Mouse (Mus musculus) forebrain, embryonic 12.5 days (tissue): Measurements from ENCODE around the gene Spag6l. TPM values are rescaled to one million over a fixed set of nuclear protein-coding genes. Genes with fewer than 3 reads are reported as not detected.
A peak's percentile ranks its signal among the peaks of the same experiment; 100 is the strongest.
"Not testable (repeated sequence)": the region's sequence is repeated elsewhere in the genome, so short reads cannot be mapped to it uniquely, and the experiment has no call there.

Source experiments
- ATAC-seq: fragments of 200-750 bp; cut with Nextera tagmentation; 2 replicates; pipeline ENCODE4 v1.8.0; 2017; ENCODE audit warnings: moderate TSS enrichment; ENCODE audit not compliant: low FRiP score
- H3K27ac ChIP-seq: fragments of 300-500 bp; sonication (generic); 2 replicates; pipeline ENCODE4 v1.5.1; 2016; ENCODE audit warnings: mild to moderate bottlenecking
- H3K27me3 ChIP-seq: fragments of 300-500 bp; sonication (generic); 2 replicates; pipeline ENCODE4 v1.6.1; 2016; ENCODE audit warnings: mild to moderate bottlenecking
- H3K36me3 ChIP-seq: fragments of 300-500 bp; sonication (generic); replicated peaks from 2 replicates; pipeline ENCODE4 v1.6.1; 2016; ENCODE audit warnings: mild to moderate bottlenecking
- H3K4me1 ChIP-seq: fragments of 300-500 bp; sonication (generic); 2 replicates; pipeline ENCODE4 v1.6.1; 2016
- H3K4me2 ChIP-seq: fragments of 300-500 bp; sonication (generic); 2 replicates; pipeline ENCODE4 v1.6.1; 2016; ENCODE audit warnings: mild to moderate bottlenecking, moderate library complexity
- H3K4me3 ChIP-seq: fragments of 300-500 bp; sonication (generic); replicated peaks from 2 replicates; pipeline ENCODE4 v1.5.1; 2016; ENCODE audit warnings: mild to moderate bottlenecking
- H3K9ac ChIP-seq: fragments of 300-500 bp; sonication (generic); 2 replicates; pipeline ENCODE4 v1.6.1; 2016; ENCODE audit warnings: mild to moderate bottlenecking
- H3K9me3 ChIP-seq: fragments of 300-500 bp; sonication (generic); 2 replicates; pipeline ENCODE4 v1.6.1; 2016
- WGBS: fragments of 180-500 bp; shearing (Covaris S2); methylation state at CpG from one replicate; pipeline ENCODE4 v1.1.7; 2016; 5-methylcytosine and 5-hydroxymethylcytosine counted together
- polyA plus RNA-seq: library from polyadenylated mRNA; unstranded; fragments of >200 nt; fragmentation: Nextera tagmentation; extraction: Ambion mirVana; gene quantifications from 2 replicates; pipeline ENCODE4 v1.2.1, GENCODE M21; 2016

Spag6l gene
- 3.7 and 4.7 TPM in 2 replicates for polyA plus RNA-seq

DNA sequence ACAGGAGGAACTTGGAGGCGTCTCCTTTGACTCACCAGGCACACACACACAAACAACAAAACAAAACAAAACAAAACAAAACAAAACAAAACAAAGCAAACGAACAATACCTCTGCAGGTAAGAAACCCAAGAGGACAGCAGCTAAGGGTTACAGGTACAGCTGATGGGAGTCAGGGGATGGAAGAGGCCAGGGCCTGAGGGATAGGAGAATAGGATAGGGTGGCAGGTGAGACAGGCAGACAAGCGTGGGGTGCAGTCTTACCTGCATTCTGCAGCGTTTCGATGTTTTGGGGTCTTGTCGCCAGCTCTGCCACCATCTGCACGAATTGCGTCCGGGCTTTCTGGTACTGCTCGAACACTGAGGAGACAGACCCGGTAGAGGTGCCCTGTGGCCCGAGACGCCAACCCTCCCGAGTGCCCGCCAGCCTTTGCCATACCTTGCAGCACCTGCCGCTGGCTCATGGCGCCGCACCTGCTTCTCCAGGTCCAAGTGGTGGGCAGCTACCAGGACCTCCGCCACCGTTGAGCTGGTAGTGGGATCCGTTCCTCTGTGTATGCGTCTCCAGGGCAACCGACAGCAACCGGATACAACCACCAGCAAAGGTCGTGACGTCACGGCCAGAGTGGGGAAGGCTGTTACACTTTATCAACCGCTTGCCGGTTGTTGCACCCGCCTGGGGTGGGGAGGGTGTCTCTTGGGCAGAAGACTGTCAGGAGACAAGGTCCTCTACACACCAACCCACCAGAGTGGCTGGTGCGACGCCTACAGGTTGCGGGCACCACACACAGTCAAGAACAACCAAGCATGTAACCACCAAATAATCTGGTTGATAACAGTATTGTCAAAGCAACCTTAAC lies at the start of gene Spag6l:
Spag6l (minus strand) TSS at position 700 of the 859 bp plus-strand sequence.
- ATAC-seq: peak; percentile 96
- Histone ChIP-seq H3K27me3 (no peaks in the 10 kb centered on the region), H3K4me2 (peak within 1 kb of the TSS; percentile 87), H3K4me3 (peak within 1 kb of the TSS; percentile 53), H3K27ac (no peak within 1 kb of the TSS), H3K9ac (peak within 1 kb of the TSS; percentile 53), H3K4me1 (peaks cover 5% of the 10 kb centered on the region; the same call in 1 of the 2 replicates), H3K36me3 (no peaks in the 10 kb centered on the region), H3K9me3 (no peaks in the 10 kb centered on the region)
- 6% methylated on average over 33 of the region's 33 CpGs for whole genome bisulfite sequencing

GRCm38 (mm10) chr16:16879025-16879424 lies 49.8 kb upstream of the Spag6l start:
- no peak for ATAC-seq
- Histone ChIP-seq H3K4me2 (no peak overlapping the region), H3K9ac (no peak overlapping the region), H3K4me1 (no peaks in the 10 kb centered on the region), H3K9me3 (peaks cover 10% of the 10 kb centered on the region), H3K27ac (no peak overlapping the region), H3K36me3 (peaks cover 84% of the 10 kb centered on the region), H3K27me3 (no peaks in the 10 kb centered on the region), H3K4me3 (no peak overlapping the region)
- 88% methylated on average over 5 of the region's 5 CpGs for WGBS

DNA sequence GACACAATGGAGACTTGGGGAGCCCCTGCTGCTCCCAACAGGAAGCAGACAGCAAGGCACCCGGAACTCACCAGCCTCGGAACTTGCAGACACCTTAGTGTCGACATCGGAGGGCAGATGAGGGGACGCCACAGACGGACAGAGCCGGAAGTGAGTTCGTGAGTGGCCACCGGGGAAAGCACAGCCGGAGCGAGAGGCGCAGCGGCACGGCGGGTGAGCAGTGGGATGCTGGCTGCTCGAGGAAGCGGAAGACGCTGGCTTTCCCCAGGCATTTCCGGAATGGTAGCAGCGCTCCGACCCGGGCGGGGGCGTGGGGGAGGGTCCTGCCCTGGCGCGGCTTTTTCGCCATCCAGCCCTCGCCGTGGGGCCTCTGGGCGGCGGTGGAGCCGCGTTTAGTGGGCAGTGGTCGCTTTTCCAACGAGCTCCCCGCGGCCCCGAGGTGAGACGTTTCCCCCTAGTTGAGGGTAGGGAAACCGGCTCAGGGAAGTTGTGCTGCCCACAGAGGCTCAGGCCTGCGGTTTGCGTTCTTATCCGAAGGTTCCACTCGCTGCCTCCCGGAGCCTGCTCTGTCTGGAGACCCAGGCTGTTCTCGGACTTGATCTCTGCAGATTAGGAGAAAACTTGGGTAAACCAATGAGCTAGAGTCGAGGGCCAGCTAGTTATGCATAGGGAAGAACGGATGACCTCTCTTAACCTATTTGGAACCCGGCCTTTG lies 41.5 kb upstream of the Spag6l start, which contains the start of the genes Top3b and Vpreb1:
Top3b (plus strand) TSS at position 120 of the 715 bp plus-strand sequence.
Vpreb1 (minus strand) TSS at position 227 of the 715 bp plus-strand sequence.
- H3K27me3 ChIP-seq: no peaks in the 10 kb centered on the region
- peaks cover under 1% of the 10 kb centered on the region; the same call in 1 of the 2 replicates for H3K9me3 ChIP-seq
- peak within 1 kb of the TSS; percentile 68 for H3K4me2 ChIP-seq
- WGBS: under 1% methylated on average over 49 of the region's 49 CpGs
- ATAC-seq: peak; percentile 96
- peak within 1 kb of the TSS; percentile 77 for H3K4me3 ChIP-seq
- H3K27ac ChIP-seq: peak within 1 kb of the TSS; percentile 95
- H3K9ac ChIP-seq: peak within 1 kb of the TSS; percentile 86
- peaks cover 9% of the 10 kb centered on the region for H3K4me1 ChIP-seq
- peaks cover 5% of the 10 kb centered on the region for H3K36me3 ChIP-seq

DNA sequence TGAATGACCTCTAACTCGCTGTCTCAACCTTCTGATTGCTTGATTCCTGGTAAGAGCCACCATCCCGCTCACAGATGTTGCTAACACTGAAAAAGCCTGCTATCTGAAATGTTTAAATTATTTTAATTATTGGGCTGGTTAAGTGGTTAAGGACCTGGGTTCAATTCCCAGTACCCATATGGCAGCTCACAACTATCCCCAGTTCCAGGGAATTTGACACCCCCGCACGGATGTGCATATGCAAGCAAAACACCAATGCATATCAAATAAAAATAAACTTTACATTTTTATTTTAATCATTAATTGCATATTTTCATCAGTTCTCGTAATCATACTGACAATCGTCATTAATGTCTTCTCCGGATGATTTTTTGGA lies 41.0 kb upstream of the Spag6l start:
- Histone ChIP-seq H3K4me1 (peaks cover 9% of the 10 kb centered on the region), H3K9ac (peak overlapping the region; percentile 86; the same call in 1 of the 2 replicates)

GRCm38 (mm10) chr16:16865696-16866561 lies 36.7 kb upstream of the Spag6l start:
- 64% methylated on average over 4 of the region's 5 CpGs for WGBS
- H3K4me2 ChIP-seq: no peak overlapping the region

More for the DNA sequence above, 41.0 kb upstream of the Spag6l start:
- peak; percentile 76 for ATAC-seq
- Histone ChIP-seq H3K27me3 (no peaks in the 10 kb centered on the region), H3K36me3 (peaks cover 3% of the 10 kb centered on the region; the same call in 1 of the 2 replicates), H3K27ac (peak overlapping the region; percentile 95; the same call in 1 of the 2 replicates), H3K9me3 (no peaks in the 10 kb centered on the region), H3K4me3 (peak overlapping the region; percentile 77), H3K4me2 (peak overlapping the region; percentile 68)
- WGBS: 35% methylated on average over 7 of the region's 7 CpGs

DNA sequence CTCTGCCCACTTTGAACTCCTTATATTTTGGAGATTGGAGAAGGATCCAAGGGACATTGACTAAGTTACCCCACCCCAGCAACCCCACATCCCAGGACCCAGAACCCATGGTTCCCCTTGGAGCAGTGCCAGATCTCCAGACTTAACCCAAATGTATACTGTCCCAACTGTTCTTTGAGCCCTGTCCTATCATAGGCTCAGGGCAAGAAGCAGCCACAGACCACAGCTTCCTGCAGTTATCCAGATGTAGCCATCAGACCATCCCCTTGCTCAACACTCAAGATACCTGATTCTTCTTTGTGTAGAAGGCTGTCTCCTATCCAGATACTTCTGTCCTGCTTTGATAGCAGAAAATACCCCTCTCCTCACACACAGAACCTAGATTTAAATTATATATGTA lies 36.0 kb upstream of the Spag6l start:
- no peak overlapping the region for H3K4me3 ChIP-seq
- no peaks in the 10 kb centered on the region for H3K27me3 ChIP-seq
- no peaks in the 10 kb centered on the region for H3K4me1 ChIP-seq
- H3K27ac ChIP-seq: no peak overlapping the region
- H3K36me3 ChIP-seq: no peaks in the 10 kb centered on the region
- H3K4me2 ChIP-seq: no peak overlapping the region
- no peaks in the 10 kb centered on the region for H3K9me3 ChIP-seq
- H3K9ac ChIP-seq: no peak overlapping the region
- no peak for ATAC-seq

More at GRCm38 (mm10) chr16:16865696-16866561, 36.7 kb upstream of the Spag6l start:
- Histone ChIP-seq H3K4me1 (no peaks in the 10 kb centered on the region), H3K9ac (no peak overlapping the region), H3K4me3 (no peak overlapping the region), H3K36me3 (no peaks in the 10 kb centered on the region), H3K27ac (no peak overlapping the region), H3K9me3 (no peaks in the 10 kb centered on the region), H3K27me3 (no peaks in the 10 kb centered on the region)
- no peak for ATAC-seq

DNA sequence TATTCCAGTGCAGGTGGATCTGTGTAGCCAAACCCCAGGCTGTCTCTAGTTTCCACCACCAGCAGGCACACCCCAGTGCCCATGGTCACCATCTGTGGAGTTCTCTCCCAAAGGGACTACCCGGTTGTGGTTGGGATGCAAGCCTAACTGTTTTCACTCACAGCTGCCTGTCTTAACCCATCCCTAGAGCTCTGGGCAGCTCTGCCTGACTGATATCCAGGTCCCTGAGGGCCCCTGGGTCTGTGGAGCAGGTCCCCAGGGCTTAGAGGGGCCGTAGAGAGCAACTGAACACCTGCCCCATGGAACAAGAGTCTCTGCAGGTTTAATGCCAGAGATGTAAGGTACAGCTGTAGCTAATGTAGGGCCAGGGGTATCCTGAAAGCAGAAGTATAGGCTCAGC lies 34.7 kb upstream of the Spag6l start, which contains the start of gene Igll1:
Igll1 (minus strand) TSS at position 8 of the 400 bp plus-strand sequence.
- no peak for ATAC-seq
- Histone ChIP-seq H3K27ac (no peak within 1 kb of the TSS), H3K9ac (no peak within 1 kb of the TSS), H3K4me1 (no peaks in the 10 kb centered on the region), H3K4me3 (no peak within 1 kb of the TSS), H3K27me3 (no peaks in the 10 kb centered on the region), H3K4me2 (no peak within 1 kb of the TSS), H3K9me3 (no peaks in the 10 kb centered on the region), H3K36me3 (no peaks in the 10 kb centered on the region)
- WGBS: 79% methylated on average over 2 of the region's 2 CpGs

- Histone ChIP-seq H3K27ac (no peak overlapping the region), H3K4me2 (no peak overlapping the region), H3K36me3 (no peaks in the 10 kb centered on the region), H3K9me3 (no peaks in the 10 kb centered on the region), H3K4me1 (no peaks in the 10 kb centered on the region), H3K4me3 (no peak overlapping the region), H3K27me3 (no peaks in the 10 kb centered on the region), H3K9ac (no peak overlapping the region)
- no peak for ATAC-seq
- 83% methylated on average over 3 of the region's 3 CpGs for WGBS
These were observed 33.0 kb upstream of the Spag6l start for GRCm38 (mm10) chr16:16862288-16862687.

DNA sequence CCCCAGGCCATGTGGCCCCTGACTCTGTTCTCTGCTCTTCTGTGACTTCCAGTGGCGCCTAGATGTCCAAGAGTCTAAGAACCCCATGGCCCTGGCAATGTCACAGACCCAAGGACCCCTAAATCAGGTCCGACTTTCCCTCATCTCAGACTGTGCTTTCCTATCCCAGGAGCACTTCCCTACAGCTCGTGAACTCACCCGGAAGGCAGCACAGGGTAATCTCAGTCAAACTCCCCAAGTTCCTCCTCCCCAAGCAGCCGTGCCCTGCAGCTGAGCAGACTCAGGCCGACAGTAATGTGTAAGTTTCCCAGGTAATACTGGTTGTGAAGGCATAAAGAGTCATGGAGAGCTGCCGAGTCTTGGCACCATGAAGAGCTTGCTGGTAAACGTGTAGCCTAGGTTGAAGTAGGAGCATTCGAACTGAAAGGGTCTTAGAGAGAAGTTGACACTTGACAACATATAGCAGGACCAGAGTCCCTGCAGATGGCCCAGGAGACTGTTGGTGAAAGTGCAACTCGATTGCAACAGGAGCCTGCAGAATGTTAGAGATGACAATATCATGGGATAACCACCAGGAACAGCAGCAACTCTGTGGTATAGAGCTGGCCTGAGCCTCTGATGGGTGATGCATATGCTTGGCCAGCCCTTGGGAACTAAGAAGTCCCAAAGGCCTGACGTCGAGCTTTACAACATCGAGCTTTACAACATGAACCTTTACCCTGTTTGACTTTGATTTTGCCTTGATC lies 27.6 kb upstream of the Spag6l start:
- Histone ChIP-seq H3K36me3 (no peaks in the 10 kb centered on the region), H3K4me1 (no peaks in the 10 kb centered on the region), H3K4me2 (no peak overlapping the region), H3K27ac (no peak overlapping the region), H3K9me3 (no peaks in the 10 kb centered on the region), H3K4me3 (no peak overlapping the region), H3K9ac (no peak overlapping the region), H3K27me3 (peaks cover 3% of the 10 kb centered on the region; the same call in 1 of the 2 replicates)
- no peak for ATAC-seq
- 78% methylated on average over 13 of the region's 13 CpGs for WGBS

GRCm38 (mm10) chr16:16856054-16856453 lies 26.8 kb upstream of the Spag6l start:
- not testable (repeated sequence) for H3K4me3 ChIP-seq, H3K4me1 ChIP-seq, H3K4me2 ChIP-seq, H3K9me3 ChIP-seq, ATAC-seq, H3K9ac ChIP-seq, H3K27me3 ChIP-seq, H3K36me3 ChIP-seq, H3K27ac ChIP-seq
- WGBS: 88% methylated on average over 9 of the region's 9 CpGs

DNA sequence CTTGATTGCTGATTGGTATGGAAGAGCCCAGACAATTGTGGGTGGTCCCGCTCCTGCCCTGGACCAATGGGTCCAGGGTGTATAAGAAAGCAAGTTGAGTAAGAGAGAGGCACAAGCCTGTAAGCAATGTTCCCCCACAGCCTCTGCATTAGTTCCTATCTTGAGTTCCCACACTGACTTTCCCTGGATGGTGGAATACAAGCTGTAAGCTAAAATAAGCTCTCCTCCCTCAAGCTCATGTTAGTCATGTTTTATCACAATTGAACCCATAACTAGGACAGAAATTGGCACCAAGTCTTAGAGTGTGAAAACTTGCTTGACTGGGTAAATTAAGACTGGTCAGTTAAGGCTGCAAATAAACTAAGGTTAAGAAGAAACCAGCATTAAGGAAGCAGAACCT lies 26.3 kb upstream of the Spag6l start:
- ATAC-seq: no peak
- Histone ChIP-seq H3K4me2 (no peak overlapping the region), H3K27me3 (peaks cover 3% of the 10 kb centered on the region; the same call in 1 of the 2 replicates), H3K36me3 (no peaks in the 10 kb centered on the region), H3K4me3 (no peak overlapping the region), H3K9ac (no peak overlapping the region), H3K27ac (no peak overlapping the region), H3K4me1 (no peaks in the 10 kb centered on the region), H3K9me3 (0 out of 2 replicates have a peak, but pooled peaks cover 2% of the 10 kb centered on the region)
- 90% methylated on average over 1 of the region's 1 CpGs for WGBS
